Mouse (Mus musculus): ENCODE results near the gene Lrrc10b. TPM values are rescaled to one million over a fixed set of nuclear protein-coding genes. Genes with fewer than 3 reads are reported as not detected.

Lrrc10b gene
- total and polyA plus RNA-seq, 3 experiments, result not detected

- TF ChIP-seq CHD2 (IDR thresholded peaks at IDR 0.05; ENCODE audit: low read length), result no peak
- TF ChIP-seq USF2 (IDR thresholded peaks at IDR 0.05; ENCODE audit: borderline replicate concordance in 1 of 2, insufficient read depth in 1 of 2, low read depth in 1 of 2, low read length in 2 of 2), result no peak
- TF ChIP-seq BHLHE40 (IDR thresholded peaks at IDR 0.05; ENCODE audit: borderline replicate concordance, low read depth, low read length), result no peak
- TF ChIP-seq TCF12 (IDR thresholded peaks at IDR 0.05; ENCODE audit: low read depth, low read length), result no peak
- TF ChIP-seq EP300 (IDR thresholded peaks at IDR 0.05; ENCODE audit: low read depth in 1 of 2, low read length in 2 of 2), result no peak
- TF ChIP-seq ZNF384 (IDR thresholded peaks at IDR 0.05; ENCODE audit: low read depth, low read length), result no peak
- Histone ChIP-seq H3K9ac (ENCODE audit: control insufficient read depth, low read depth, low read length, poor library complexity, severe bottlenecking) (no peak overlapping the region), H3K4me1 (ENCODE audit: control insufficient read depth in 1 of 2, insufficient read depth in 2 of 2, low read length in 2 of 2) (no peaks in the 10 kb centered on the region), H3K27ac (ENCODE audit: control insufficient read depth, low read depth, low read length) (no peak overlapping the region), H3K4me3 (ENCODE audit: control insufficient read depth in 1 of 2, insufficient read depth in 1 of 2, low read depth in 2 of 2, low read length in 2 of 2) (no peak overlapping the region), H3K27me3 (ENCODE audit: control insufficient read depth in 1 of 2, insufficient read depth in 2 of 2, low read length in 2 of 2) (peaks cover 0 to 2% of the 10 kb centered on the region in 2 experiments; a peak in 2 of 4 replicates), H3K79me2 (ENCODE audit: control insufficient read depth, insufficient read depth, low read length, poor library complexity) (no peaks in the 10 kb centered on the region), H3K36me3 (ENCODE audit: control insufficient read depth in 1 of 2, insufficient read depth in 2 of 2, low read length in 2 of 2) (no peaks in the 10 kb centered on the region), H3K9me3 (replicated peaks; ENCODE audit: insufficient read depth, low read length) (no peaks in the 10 kb centered on the region)
- no peak for DNase-seq (ENCODE audit: low read depth, low spot score)
These were observed 41.8 kb downstream of the Lrrc10b start for GRCm38 (mm10) chr19:10415508-10415907.

GRCm38 (mm10) chr19:10413701-10414242, 43.5 kb downstream of the Lrrc10b start:
- no peaks in the 10 kb centered on the region for H3K4me1 ChIP-seq (ENCODE audit: control insufficient read depth in 1 of 2, insufficient read depth in 2 of 2, low read length in 2 of 2)
- H3K9me3 ChIP-seq (replicated peaks; ENCODE audit: insufficient read depth, low read length), result no peaks in the 10 kb centered on the region
- H3K36me3 ChIP-seq (ENCODE audit: control insufficient read depth in 1 of 2, insufficient read depth in 2 of 2, low read length in 2 of 2), result no peaks in the 10 kb centered on the region
- H3K79me2 ChIP-seq (ENCODE audit: control insufficient read depth, insufficient read depth, low read length, poor library complexity), result no peaks in the 10 kb centered on the region
- no peak overlapping the region for H3K9ac ChIP-seq (ENCODE audit: control insufficient read depth, low read depth, low read length, poor library complexity, severe bottlenecking)
- H3K27me3 ChIP-seq (ENCODE audit: control insufficient read depth in 1 of 2, insufficient read depth in 2 of 2, low read length in 2 of 2), result peaks cover 0 to 2% of the 10 kb centered on the region in 2 experiments; a peak in 2 of 4 replicates
- no peak overlapping the region for H3K27ac ChIP-seq (ENCODE audit: control insufficient read depth, low read depth, low read length)
- TF ChIP-seq GATA1 (IDR thresholded peaks at IDR 0.05; ENCODE audit: low read depth, low read length), result no peak
- TF ChIP-seq NRF1 (IDR thresholded peaks at IDR 0.05; ENCODE audit: insufficient read depth, low read depth, low read length, poor library complexity, severe bottlenecking), result no peak
- no peak for TF ChIP-seq CTCF (IDR thresholded peaks at IDR 0.05 in 2 of 3, conservative IDR thresholded peaks at IDR 0.05 in 1 of 3; ENCODE audit: control insufficient read depth in 1 of 3, insufficient read depth in 1 of 3, low read depth in 2 of 3, low read length in 3 of 3, poor library complexity in 1 of 3, severe bottlenecking in 1 of 3)
- TF ChIP-seq MAZ (IDR thresholded peaks at IDR 0.05; ENCODE audit: low read depth, low read length), result no peak
- no peak for TF ChIP-seq GABPA (IDR thresholded peaks at IDR 0.05; ENCODE audit: low read depth, low read length)
- no peak for TF ChIP-seq HCFC1 (IDR thresholded peaks at IDR 0.05; ENCODE audit: low read depth, low read length)
- no peak for TF ChIP-seq E2F4 (IDR thresholded peaks at IDR 0.05; ENCODE audit: borderline replicate concordance, low read depth, low read length)
- no peak for TF ChIP-seq MYC (IDR thresholded peaks at IDR 0.05; ENCODE audit: low read depth, low read length)
- H3K4me3 ChIP-seq (ENCODE audit: control insufficient read depth in 1 of 2, insufficient read depth in 1 of 2, low read depth in 2 of 2, low read length in 2 of 2), result no peak overlapping the region
- no peak for DNase-seq (ENCODE audit: low read depth, low spot score)

Other genes starting within 250 kb of the Lrrc10b start
- gene Myrf, start 216.7 kb downstream of the Lrrc10b start, total RNA-seq (2012; rRNA removed), result 0.20 and 0.23 TPM in 2 replicates
- gene Myrf, start 216.7 kb downstream of the Lrrc10b start, polyA plus RNA-seq (2012; ENCODE audit: insufficient read depth in 1 of 2, insufficient read length in 2 of 2, low read depth in 1 of 2, low replicate concordance in 2 of 2, missing spikeins in 1 of 2), result 1 to 10 TPM in 1 of 2 experiments, not detected in 1; 2.7 TPM
- gene Dagla, start 152.6 kb downstream of the Lrrc10b start, total RNA-seq (2012; rRNA removed), result not detected in 2 replicates
- gene Dagla, start 152.6 kb downstream of the Lrrc10b start, polyA plus RNA-seq (2012; ENCODE audit: insufficient read depth in 1 of 2, insufficient read length in 2 of 2, low read depth in 1 of 2, low replicate concordance in 2 of 2, missing spikeins in 1 of 2), result not detected
- gene Syt7, start 68.4 kb downstream of the Lrrc10b start, total RNA-seq (2012; rRNA removed), result not detected in 2 replicates
- not detected for gene Syt7, start 68.4 kb downstream of the Lrrc10b start, polyA plus RNA-seq (2012; ENCODE audit: insufficient read depth in 1 of 2, insufficient read length in 2 of 2, low read depth in 1 of 2, low replicate concordance in 2 of 2, missing spikeins in 1 of 2)
- gene Ppp1r32, start 25.5 kb upstream of the Lrrc10b start, total RNA-seq (2012; rRNA removed), result 0.19 and 0.23 TPM in 2 replicates
- under 1 TPM in 1 of 2 experiments, not detected in 1; 0.57 TPM for gene Ppp1r32, start 25.5 kb upstream of the Lrrc10b start, polyA plus RNA-seq (2012; ENCODE audit: insufficient read depth in 1 of 2, insufficient read length in 2 of 2, low read depth in 1 of 2, low replicate concordance in 2 of 2, missing spikeins in 1 of 2)
- gene Cpsf7, start 67.8 kb upstream of the Lrrc10b start, total RNA-seq (2012; rRNA removed), result 36.2 and 36.9 TPM in 2 replicates
- gene Cpsf7, start 67.8 kb upstream of the Lrrc10b start, polyA plus RNA-seq (2012; ENCODE audit: insufficient read depth in 1 of 2, insufficient read length in 2 of 2, low read depth in 1 of 2, low replicate concordance in 2 of 2, missing spikeins in 1 of 2), result 100 to 1,000 TPM in 1 of 2 experiments, 10 to 100 TPM in 1; 69.8 to 183 TPM
- gene Sdhaf2, start 68.7 kb upstream of the Lrrc10b start, total RNA-seq (2012; rRNA removed), result 61.2 and 68.5 TPM in 2 replicates
- 10 to 100 TPM in 1 of 2 experiments, not detected in 1; 74.6 TPM for gene Sdhaf2, start 68.7 kb upstream of the Lrrc10b start, polyA plus RNA-seq (2012; ENCODE audit: insufficient read depth in 1 of 2, insufficient read length in 2 of 2, low read depth in 1 of 2, low replicate concordance in 2 of 2, missing spikeins in 1 of 2)
- 38.5 and 48.0 TPM in 2 replicates for gene Tmem216, start 98.8 kb upstream of the Lrrc10b start, total RNA-seq (2012; rRNA removed)
- gene Tmem216, start 98.8 kb upstream of the Lrrc10b start, polyA plus RNA-seq (2012; ENCODE audit: insufficient read depth in 1 of 2, insufficient read length in 2 of 2, low read depth in 1 of 2, low replicate concordance in 2 of 2, missing spikeins in 1 of 2), result 10 to 100 TPM in 1 of 2 experiments, not detected in 1; 48.1 TPM
- 7.6 and 9.0 TPM in 2 replicates for gene Cyb561a3, start 119.7 kb upstream of the Lrrc10b start, total RNA-seq (2012; rRNA removed)
- 10 to 100 TPM in 1 of 2 experiments, not detected in 1; 14.3 TPM for gene Cyb561a3, start 119.7 kb upstream of the Lrrc10b start, polyA plus RNA-seq (2012; ENCODE audit: insufficient read depth in 1 of 2, insufficient read length in 2 of 2, low read depth in 1 of 2, low replicate concordance in 2 of 2, missing spikeins in 1 of 2)
- 10.8 and 11.9 TPM in 2 replicates for gene Tmem138, start 119.9 kb upstream of the Lrrc10b start, total RNA-seq (2012; rRNA removed)
- gene Tmem138, start 119.9 kb upstream of the Lrrc10b start, polyA plus RNA-seq (2012; ENCODE audit: insufficient read depth in 1 of 2, insufficient read length in 2 of 2, low read depth in 1 of 2, low replicate concordance in 2 of 2, missing spikeins in 1 of 2), result 10 to 100 TPM in 1 of 2 experiments, not detected in 1; 25.2 TPM
- 363 and 365 TPM in 2 replicates for gene Ddb1, start 147.9 kb upstream of the Lrrc10b start, total RNA-seq (2012; rRNA removed)
- 100 to 1,000 TPM; 116 to 459 TPM for gene Ddb1, start 147.9 kb upstream of the Lrrc10b start, polyA plus RNA-seq (2012; ENCODE audit: insufficient read depth in 1 of 2, insufficient read length in 2 of 2, low read depth in 1 of 2, low replicate concordance in 2 of 2, missing spikeins in 1 of 2)
- gene Tkfc, start 148.2 kb upstream of the Lrrc10b start, total RNA-seq (2012; rRNA removed), result 3.6 and 3.7 TPM in 2 replicates
- gene Tkfc, start 148.2 kb upstream of the Lrrc10b start, polyA plus RNA-seq (2012; ENCODE audit: insufficient read depth in 1 of 2, insufficient read length in 2 of 2, low read depth in 1 of 2, low replicate concordance in 2 of 2, missing spikeins in 1 of 2), result 10 to 100 TPM in 1 of 2 experiments, not detected in 1; 12.8 TPM
- 0.04 and 0.23 TPM in 2 replicates for gene Vwce, start 176.7 kb upstream of the Lrrc10b start, total RNA-seq (2012; rRNA removed)
- 100 to 1,000 TPM in 1 of 2 experiments, 1 to 10 TPM in 1; 1.8 to 666 TPM for gene Vwce, start 176.7 kb upstream of the Lrrc10b start, polyA plus RNA-seq (2012; ENCODE audit: insufficient read depth in 1 of 2, insufficient read length in 2 of 2, low read depth in 1 of 2, low replicate concordance in 2 of 2, missing spikeins in 1 of 2)
- not detected in 2 replicates for gene Pga5, start 220.6 kb upstream of the Lrrc10b start, total RNA-seq (2012; rRNA removed)
- gene Pga5, start 220.6 kb upstream of the Lrrc10b start, polyA plus RNA-seq (2012; ENCODE audit: insufficient read depth in 1 of 2, insufficient read length in 2 of 2, low read depth in 1 of 2, low replicate concordance in 2 of 2, missing spikeins in 1 of 2), result not detected
- gene Vps37c, start 231.3 kb upstream of the Lrrc10b start, total RNA-seq (2012; rRNA removed), result 6.5 and 8.1 TPM in 2 replicates
- gene Vps37c, start 231.3 kb upstream of the Lrrc10b start, polyA plus RNA-seq (2012; ENCODE audit: insufficient read depth in 1 of 2, insufficient read length in 2 of 2, low read depth in 1 of 2, low replicate concordance in 2 of 2, missing spikeins in 1 of 2), result 10 to 100 TPM in 1 of 2 experiments, not detected in 1; 11.9 TPM